Mouse (Mus musculus) inflammation-experienced regulatory T-cells, adult 16 weeks (primary cell): ENCODE results near the gene 9430007A20Rik. TPM values are rescaled to one million over a fixed set of nuclear protein-coding genes. Genes with fewer than 3 reads are reported as not detected.

Source experiments
- polyA plus RNA-seq: library from polyadenylated mRNA; unstranded; fragments of 100-300 nt; shearing (Covaris generic); gene quantifications from one replicate; pipeline ENCODE4 v1.2.1, GENCODE M21; 2017

9430007A20Rik gene
- polyA plus RNA-seq, result not detected

DNA sequence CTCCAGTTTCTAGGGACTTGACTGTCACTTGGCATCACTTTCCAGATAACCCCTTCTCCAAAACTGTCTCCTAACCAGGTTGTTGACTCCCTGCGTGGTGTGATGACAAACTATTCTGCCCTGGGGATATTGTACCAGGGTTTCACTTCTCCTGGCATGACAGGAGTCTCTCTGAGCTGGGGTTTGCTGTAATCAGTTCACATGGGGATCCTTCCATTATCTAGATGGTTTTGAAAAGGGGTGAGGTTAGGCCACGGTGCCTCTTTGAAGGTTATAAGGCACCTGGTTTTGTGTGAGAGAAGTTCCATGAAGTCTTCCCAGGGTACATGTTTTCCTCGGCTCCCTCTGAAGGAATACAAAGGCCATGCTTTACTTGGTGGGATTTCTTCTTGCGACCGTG lies at the start of gene 9430007A20Rik:
Gene 9430007A20Rik (plus strand): TSS at position 301 of the 400 bp plus-strand sequence.

DNA sequence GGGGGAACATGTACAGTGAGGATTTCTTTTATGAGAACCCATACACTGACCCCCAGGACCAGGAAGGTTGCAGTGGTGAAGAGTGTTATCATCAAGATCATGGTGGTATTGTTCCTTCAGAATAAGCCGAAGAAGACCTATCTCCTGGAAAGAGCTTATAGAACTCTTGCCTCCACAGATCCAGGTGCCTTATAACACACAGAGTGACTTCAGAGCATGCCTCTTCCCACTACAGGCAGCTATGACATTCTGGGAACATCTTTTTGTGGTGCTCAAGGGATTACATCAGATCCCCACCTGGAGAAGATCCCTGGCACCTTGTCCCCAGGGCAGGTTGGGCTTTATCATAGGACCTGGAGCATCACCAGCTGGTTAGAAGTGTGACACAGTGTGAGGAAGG lies 45.4 kb downstream of the 9430007A20Rik start, which contains the start of gene Gm13124:
Gene Gm13124 (minus strand): TSS at position 101 of the 400 bp plus-strand sequence.

Other genes with a start within 250 kb of the 9430007A20Rik start
- not detected for gene Pramel5, start 239.3 kb upstream of the 9430007A20Rik start, polyA plus RNA-seq
- gene Gm13128, start 189.6 kb upstream of the 9430007A20Rik start, polyA plus RNA-seq, result not detected
- 0.13 TPM for gene Gm13119, start 161.9 kb upstream of the 9430007A20Rik start, polyA plus RNA-seq
- gene Pramef20, start 141.9 kb upstream of the 9430007A20Rik start, polyA plus RNA-seq, result not detected
- gene Pramef12, start 111.4 kb upstream of the 9430007A20Rik start, polyA plus RNA-seq, result not detected
- not detected for gene 1700012P22Rik, start 81.0 kb upstream of the 9430007A20Rik start, polyA plus RNA-seq
- gene Gm9944, start 66.5 kb upstream of the 9430007A20Rik start, polyA plus RNA-seq, result not detected
- not detected for gene Aadacl3, start 56.1 kb upstream of the 9430007A20Rik start, polyA plus RNA-seq
- not detected for gene Gm13124, start 45.3 kb downstream of the 9430007A20Rik start, polyA plus RNA-seq
- gene Aadacl4, start 93.9 kb downstream of the 9430007A20Rik start, polyA plus RNA-seq, result not detected
- gene Gm436, start 166.5 kb downstream of the 9430007A20Rik start, polyA plus RNA-seq, result not detected
- gene Gm13178, start 201.6 kb downstream of the 9430007A20Rik start, polyA plus RNA-seq, result not detected